In the genomic region with DNA sequence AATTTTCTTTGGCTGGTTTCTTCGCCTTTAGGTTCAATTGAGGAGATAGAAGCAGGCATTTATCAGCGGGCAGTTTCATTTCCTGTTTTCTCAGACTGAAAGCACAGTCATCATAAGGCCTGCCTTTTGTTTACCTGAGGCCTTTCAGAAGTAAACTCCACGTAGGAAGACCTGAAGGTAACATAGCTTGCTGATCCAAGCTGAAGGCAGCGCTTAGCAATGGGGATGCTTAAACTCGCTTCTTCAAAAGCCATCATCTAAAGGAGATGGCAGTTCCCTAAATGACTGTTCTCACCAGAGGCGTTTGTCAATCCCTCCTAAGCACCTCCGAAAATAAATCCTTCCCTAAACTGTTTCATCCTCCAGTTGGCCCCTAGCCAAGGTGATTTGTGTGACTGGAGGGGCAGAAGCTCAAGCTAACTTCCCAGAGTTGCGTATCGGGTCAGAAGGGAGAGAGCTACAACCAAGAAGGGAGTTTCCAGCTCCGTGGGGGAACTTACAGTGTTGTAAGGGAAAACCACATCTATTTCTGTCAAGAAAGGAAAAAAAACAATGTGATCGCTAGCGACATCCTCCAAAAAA, we compare ENCODE assay signal across 9 mouse cellular contexts. TPM values are rescaled to one million over a fixed set of nuclear protein-coding genes. Genes with fewer than 3 reads are reported as not detected.
DNase-seq lines count a peak whose midpoint lies in the region; ATAC-seq and TF ChIP-seq lines count a peak whose summit lies in the region.
"Had no signal": no experiment of that assay in that cellular context is flagged by ENCODE, and none has a peak within 500 bp of the region (broad histone marks: within the 10 kb centered on the region; RNA-seq: fewer than 3 reads in every experiment).

No protein-coding gene starts in this region.

- no peaks in the 10 kb centered on the region for H3K79me2 ChIP-seq in CH12.LX (replicated peaks; ENCODE audit: control insufficient read depth, extremely low read depth, insufficient read depth, poor library complexity, severe bottlenecking)

- ATAC-seq in kidney, embryonic 14.5 days (ENCODE audit: low FRiP score, low TSS enrichment) = no peak
- ATAC-seq in heart, embryonic 12.5 days (ENCODE audit: insufficient number of reproducible peaks, low FRiP score) = no peak
- peak; percentile 85 for ATAC-seq in megakaryocyte, adult 5-6 weeks (ENCODE audit: poor library complexity, severe bottlenecking)
- no peak for ATAC-seq in forebrain, embryonic 14.5 days

- dilution Hi-C loops in CH12.LX (cut with MboI; ENCODE audit: extremely low pct_ligation_motif_present, extremely low pct_unique_long_range_greater_than_20kb, low sequenced_read_pairs) = no loop called here

- no peak overlapping the region for H3K4me2 ChIP-seq in kidney, embryonic 14.5 days (replicated peaks; ENCODE audit: low read depth, low read length)
- peak overlapping the region; percentile 7 for H3K4me2 ChIP-seq in CH12.LX (ENCODE audit: insufficient read depth, low read depth, poor library complexity, severe bottlenecking)
- H3K4me2 ChIP-seq in heart, embryonic 12.5 days = no peak overlapping the region
- H3K4me2 ChIP-seq in forebrain, embryonic 14.5 days (ENCODE audit: low read length) = no peak overlapping the region
- H3K4me2 ChIP-seq: embryonic facial prominence, embryonic 12.5 days had no signal

- no peak overlapping the region for H3K27ac ChIP-seq in kidney, embryonic 14.5 days (ENCODE audit: low read depth, low read length)
- H3K27ac ChIP-seq in CH12.LX (ENCODE audit: insufficient read depth, low read depth) = peak overlapping the region; percentile 24
- peak overlapping the region; percentile 64 for H3K27ac ChIP-seq in heart, embryonic 12.5 days (ENCODE audit: poor library complexity, severe bottlenecking)
- H3K27ac ChIP-seq in forebrain, embryonic 14.5 days (ENCODE audit: low read depth, low read length) = no peak overlapping the region
- H3K27ac ChIP-seq: embryonic facial prominence, embryonic 12.5 days had no signal

- no peaks in the 10 kb centered on the region for H3K36me3 ChIP-seq in kidney, embryonic 14.5 days (ENCODE audit: control insufficient read depth, insufficient read depth, low read length)
- no peaks in the 10 kb centered on the region for H3K36me3 ChIP-seq in CH12.LX (replicated peaks in 1 of 2; ENCODE audit: control insufficient read depth in 1 of 2, insufficient read depth in 1 of 2, low read length in 1 of 2)
- H3K36me3 ChIP-seq in heart, embryonic 12.5 days = no peaks in the 10 kb centered on the region
- no peaks in the 10 kb centered on the region for H3K36me3 ChIP-seq in forebrain, embryonic 14.5 days (ENCODE audit: control insufficient read depth, insufficient read depth, low read length)
- H3K36me3 ChIP-seq: embryonic facial prominence, embryonic 12.5 days had no signal

- TF ChIP-seq EP300 in CH12.LX (IDR thresholded peaks at IDR 0.05; ENCODE audit: low read length) = peak; percentile 77

- TF ChIP-seq CTCF in CH12.LX (conservative IDR thresholded peaks at IDR 0.05 in 1 of 2, IDR thresholded peaks at IDR 0.05 in 1 of 2; ENCODE audit: low read depth in 2 of 2, low read length in 2 of 2) = no peak

- no peak for TF ChIP-seq POLR2A in CH12.LX (IDR thresholded peaks at IDR 0.05; ENCODE audit: low read depth, low read length)

- H3K9ac ChIP-seq in kidney, embryonic 14.5 days (ENCODE audit: low read depth, low read length) = no peak overlapping the region
- peak overlapping the region; percentile 5; the same call in 1 of the 2 replicates for H3K9ac ChIP-seq in CH12.LX (ENCODE audit: insufficient read depth, low read depth)
- H3K9ac ChIP-seq in heart, embryonic 12.5 days = no peak overlapping the region; the same call in 1 of the 2 replicates
- no peak overlapping the region for H3K9ac ChIP-seq in forebrain, embryonic 14.5 days (ENCODE audit: low read length)
- H3K9ac ChIP-seq: embryonic facial prominence, embryonic 12.5 days had no signal

- in situ Hi-C loops in CH12.LX (cut with MboI; ENCODE audit: low pct_ligation_motif_present, low pct_unique_long_range_greater_than_20kb, low sequenced_read_pairs) = no loop called here

- H3K4me1 ChIP-seq in kidney, embryonic 14.5 days (ENCODE audit: control insufficient read depth, insufficient read depth, low read length) = peaks cover 12% of the 10 kb centered on the region; the same call in 1 of the 2 replicates
- H3K4me1 ChIP-seq in CH12.LX (ENCODE audit: control insufficient read depth in 1 of 2, insufficient read depth in 2 of 2) = peaks cover 22 to 44% of the 10 kb centered on the region in 2 experiments
- peaks cover 60% of the 10 kb centered on the region for H3K4me1 ChIP-seq in heart, embryonic 12.5 days (replicated peaks)
- H3K4me1 ChIP-seq in forebrain, embryonic 14.5 days (ENCODE audit: control insufficient read depth, insufficient read depth, low read length) = no peaks in the 10 kb centered on the region

- H3K27me3 ChIP-seq in kidney, embryonic 14.5 days (ENCODE audit: control insufficient read depth, insufficient read depth, low read length) = no peaks in the 10 kb centered on the region; the same call in 1 of the 2 replicates
- H3K27me3 ChIP-seq in CH12.LX (replicated peaks) = no peaks in the 10 kb centered on the region
- no peaks in the 10 kb centered on the region for H3K27me3 ChIP-seq in heart, embryonic 12.5 days (replicated peaks)
- no peaks in the 10 kb centered on the region for H3K27me3 ChIP-seq in forebrain, embryonic 14.5 days (replicated peaks; ENCODE audit: control insufficient read depth, insufficient read depth, low read length)
- H3K27me3 ChIP-seq: embryonic facial prominence, embryonic 12.5 days had no signal

- no peak for TF ChIP-seq RAD21 in CH12.LX (IDR thresholded peaks at IDR 0.05; ENCODE audit: low read depth, low read length)

- 0 out of 2 replicates have a peak, but pooled peaks cover 4% of the 10 kb centered on the region for H3K9me3 ChIP-seq in kidney, embryonic 14.5 days (ENCODE audit: control insufficient read depth, low read length)
- H3K9me3 ChIP-seq in CH12.LX (replicated peaks; ENCODE audit: low read length) = peaks cover 4% of the 10 kb centered on the region
- H3K9me3 ChIP-seq in heart, embryonic 12.5 days (replicated peaks) = no peaks in the 10 kb centered on the region
- no peaks in the 10 kb centered on the region for H3K9me3 ChIP-seq in forebrain, embryonic 14.5 days (replicated peaks; ENCODE audit: control insufficient read depth, low read length)
- H3K9me3 ChIP-seq: embryonic facial prominence, embryonic 12.5 days had no signal

- 41% methylated on average over 12 of the region's 12 CpGs for WGBS in kidney, embryonic 14.5 days
- 53% methylated on average over 12 of the region's 12 CpGs for WGBS in heart, embryonic 12.5 days
- 80% methylated on average over 12 of the region's 12 CpGs for WGBS in forebrain, embryonic 14.5 days

- peak; percentile 33 for DNase-seq in kidney, adult 9 months
- DNase-seq in CH12.LX (ENCODE audit: extremely low read depth) = peak; percentile 69
- no peak for DNase-seq in ovary, postnatal 10 days (ENCODE audit: low spot score)
- DNase-seq in cerebellum, adult 8-10 months = no peak
- no peak for DNase-seq in forebrain, embryonic 14.5 days (ENCODE audit: low spot score)

- no peak overlapping the region for H3K4me3 ChIP-seq in kidney, embryonic 14.5 days (ENCODE audit: low read length)
- H3K4me3 ChIP-seq in CH12.LX (replicated peaks in 1 of 3; ENCODE audit: low read depth in 2 of 3, low read length in 2 of 3, poor library complexity in 1 of 3) = no peak overlapping the region
- H3K4me3 ChIP-seq in heart, embryonic 12.5 days = no peak overlapping the region
- H3K4me3 ChIP-seq in forebrain, embryonic 14.5 days (ENCODE audit: low read depth, low read length) = no peak overlapping the region
- H3K4me3 ChIP-seq: embryonic facial prominence, embryonic 12.5 days had no signal

TF ChIP-seq in CH12.LX, 34 proteins besides CTCF, POLR2A, EP300 and RAD21 (continues in another document):
- TF ChIP-seq ZNF384 (IDR thresholded peaks at IDR 0.05; ENCODE audit: low read depth, low read length) (peak; percentile 76), MYC (IDR thresholded peaks at IDR 0.05; ENCODE audit: low read depth, low read length) (peak; percentile 58; the same call in 1 of the 2 replicates), TBP (conservative IDR thresholded peaks at IDR 0.05; ENCODE audit: low read depth, low read length) (peak; percentile 54; the same call in 1 of the 2 replicates), ZC3H11A (IDR thresholded peaks at IDR 0.05; ENCODE audit: low read depth, low read length) (no peak), MAX (IDR thresholded peaks at IDR 0.05; ENCODE audit: low read length) (0 out of 2 replicates have a peak, but pooled peaks have one; percentile 27), SIN3A (IDR thresholded peaks at IDR 0.05; ENCODE audit: low read length) (peak; percentile 57; the same call in 1 of the 2 replicates)

RNA-seq across cellular contexts. Expression of gene Mapkapk2, which starts 13.0 kb away (rescaled TPM):
- polyA plus RNA-seq in kidney, embryonic 14.5 days (2014; fragmentation: Nextera tagmentation; extraction: Ambion mirVana) = 59.9 and 62.8 TPM in 2 replicates
- 54.2 and 55.0 TPM in 2 replicates for total RNA-seq in CH12.LX (2012; rRNA removed)
- total RNA-seq in CH12.LX (2014; rRNA removed) = 58.6 and 62.9 TPM in 2 replicates
- 63.5 and 68.6 TPM in 2 replicates for polyA plus RNA-seq in CH12.LX (2012; ENCODE audit: insufficient read length, low read depth)
- 89.1 and 93.0 TPM in 2 replicates for polyA plus RNA-seq in heart, embryonic 12.5 days (2016; fragmentation: Nextera tagmentation; extraction: Ambion mirVana)
- 210 and 215 TPM in 2 replicates for total RNA-seq in megakaryocyte, adult 5-6 weeks (2015)
- 210 and 216 TPM in 2 replicates for total RNA-seq in megakaryocyte, adult 5-6 weeks (2017)
- 24.7 and 35.2 TPM in 2 replicates for polyA plus RNA-seq in forebrain, embryonic 14.5 days (2014; fragmentation: Nextera tagmentation; extraction: Ambion mirVana)

RNA-seq across cellular contexts. Expression of gene Dyrk3, which starts 27.5 kb away (rescaled TPM):
- 6.0 and 6.3 TPM in 2 replicates for polyA plus RNA-seq in kidney, embryonic 14.5 days (2014; fragmentation: Nextera tagmentation; extraction: Ambion mirVana)
- 6.4 and 6.7 TPM in 2 replicates for total RNA-seq in CH12.LX (2012; rRNA removed)
- total RNA-seq in CH12.LX (2014; rRNA removed) = 9.8 and 10.1 TPM in 2 replicates
- 8.2 and 8.3 TPM in 2 replicates for polyA plus RNA-seq in CH12.LX (2012; ENCODE audit: insufficient read length, low read depth)
- polyA plus RNA-seq in heart, embryonic 12.5 days (2016; fragmentation: Nextera tagmentation; extraction: Ambion mirVana) = 6.5 and 8.8 TPM in 2 replicates
- 3.4 and 4.6 TPM in 2 replicates for total RNA-seq in megakaryocyte, adult 5-6 weeks (2015)
- total RNA-seq in megakaryocyte, adult 5-6 weeks (2017) = 4.1 and 4.8 TPM in 2 replicates
- 19.2 and 19.4 TPM in 2 replicates for polyA plus RNA-seq in forebrain, embryonic 14.5 days (2014; fragmentation: Nextera tagmentation; extraction: Ambion mirVana)

RNA-seq across cellular contexts. Expression of gene Eif2d, which starts 42.4 kb away (rescaled TPM):
- polyA plus RNA-seq in kidney, embryonic 14.5 days (2014; fragmentation: Nextera tagmentation; extraction: Ambion mirVana) = 51.7 and 67.9 TPM in 2 replicates
- total RNA-seq in CH12.LX (2012; rRNA removed) (48.8 and 53.0 TPM in 2 replicates), CH12.LX (2014; rRNA removed) (41.0 and 46.9 TPM in 2 replicates)
- 57.2 and 64.3 TPM in 2 replicates for polyA plus RNA-seq in CH12.LX (2012; ENCODE audit: insufficient read length, low read depth)
- 45.8 and 51.8 TPM in 2 replicates for polyA plus RNA-seq in heart, embryonic 12.5 days (2016; fragmentation: Nextera tagmentation; extraction: Ambion mirVana)
- 28.7 and 31.0 TPM in 2 replicates for total RNA-seq in megakaryocyte, adult 5-6 weeks (2015)
- total RNA-seq in megakaryocyte, adult 5-6 weeks (2017) = 23.1 and 24.5 TPM in 2 replicates
- polyA plus RNA-seq in forebrain, embryonic 14.5 days (2014; fragmentation: Nextera tagmentation; extraction: Ambion mirVana) = 61.5 and 66.1 TPM in 2 replicates

Comparison
In these comparisons a context has a peak if more than half of its experiments do, and no peak if none do; other contexts are left out.
1. DNase-seq: peak in kidney, adult 9 months (single experiment) and CH12.LX (single experiment); none in ovary, postnatal 10 days (single experiment), cerebellum, adult 8-10 months (single experiment) and forebrain, embryonic 14.5 days (single experiment).
2. H3K27ac ChIP-seq: peak in CH12.LX (single experiment) and heart, embryonic 12.5 days (single experiment); none in kidney, embryonic 14.5 days (single experiment) and forebrain, embryonic 14.5 days (single experiment).